8 mouse cellular contexts compared by ENCODE assay signal in the genomic region with DNA sequence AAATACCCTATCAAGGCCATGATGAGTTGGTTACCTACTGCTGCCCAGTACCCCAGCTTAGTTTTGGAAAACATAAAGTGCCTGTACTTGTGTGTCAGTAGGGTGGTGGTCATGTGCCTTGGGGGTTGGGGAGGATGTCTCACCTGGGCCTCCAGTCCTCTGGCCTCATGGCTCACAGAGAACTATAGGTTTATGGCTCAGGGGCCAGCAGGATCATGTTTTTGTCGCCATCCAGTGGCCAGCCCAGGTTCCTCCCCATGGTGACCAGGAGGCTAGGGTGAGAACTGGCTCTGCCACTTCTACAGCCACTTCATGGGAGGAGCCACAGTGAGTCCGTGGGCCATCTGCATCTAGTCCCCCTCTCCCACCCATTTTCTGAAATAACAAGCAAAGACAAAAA. TPM values are rescaled to one million over a fixed set of nuclear protein-coding genes. Genes with fewer than 3 reads are reported as not detected.
DNase-seq lines count a peak whose midpoint lies in the region; ATAC-seq and TF ChIP-seq lines count a peak whose summit lies in the region.

No protein-coding gene starts in this region.

- peak; percentile 63; the same call in 1 of the 2 replicates for TF ChIP-seq EP300 in heart, adult 2 months (IDR thresholded peaks at IDR 0.05; ENCODE audit: insufficient read depth, low read depth, low read length)

- peak; percentile 87 for TF ChIP-seq CTCF in heart, adult 2 months (IDR thresholded peaks at IDR 0.05)
- TF ChIP-seq CTCF in midbrain, postnatal 0 days (IDR thresholded peaks at IDR 0.05): peak; percentile 76

- H3K4me3 ChIP-seq in heart, adult 2 months: no peak overlapping the region
- no peak overlapping the region for H3K4me3 ChIP-seq in heart, embryonic 10.5 days
- H3K4me3 ChIP-seq in intestine, embryonic 14.5 days (ENCODE audit: low read depth, low read length): no peak overlapping the region
- H3K4me3 ChIP-seq in midbrain, postnatal 0 days (ENCODE audit: low read depth, low read length): no peak overlapping the region

- no peak for TF ChIP-seq POLR2A in heart, adult 2 months (IDR thresholded peaks at IDR 0.05; ENCODE audit: insufficient read depth, low read depth, low read length)

- no peaks in the 10 kb centered on the region for H3K27me3 ChIP-seq in heart, adult 2 months (ENCODE audit: control insufficient read depth, insufficient read depth, low read length)
- no peaks in the 10 kb centered on the region for H3K27me3 ChIP-seq in heart, embryonic 10.5 days (ENCODE audit: insufficient read depth, poor library complexity, severe bottlenecking)
- H3K27me3 ChIP-seq in intestine, embryonic 14.5 days (replicated peaks; ENCODE audit: control insufficient read depth, insufficient read depth, low read length): no peaks in the 10 kb centered on the region
- no peaks in the 10 kb centered on the region for H3K27me3 ChIP-seq in midbrain, postnatal 0 days (ENCODE audit: insufficient read depth, low read length)

- no peaks in the 10 kb centered on the region for H3K36me3 ChIP-seq in heart, adult 2 months (ENCODE audit: control insufficient read depth, insufficient read depth, low read length)
- peaks cover 80% of the 10 kb centered on the region for H3K36me3 ChIP-seq in heart, embryonic 10.5 days
- peaks cover 69% of the 10 kb centered on the region for H3K36me3 ChIP-seq in intestine, embryonic 14.5 days (ENCODE audit: control insufficient read depth, insufficient read depth, low read length)
- peaks cover 56% of the 10 kb centered on the region for H3K36me3 ChIP-seq in midbrain, postnatal 0 days (ENCODE audit: insufficient read depth, low read length)

- H3K9ac ChIP-seq in heart, adult 2 months (ENCODE audit: low read depth, low read length): no peak overlapping the region
- no peak overlapping the region for H3K9ac ChIP-seq in intestine, embryonic 14.5 days (ENCODE audit: low read length)
- no peak overlapping the region for H3K9ac ChIP-seq in midbrain, postnatal 0 days (replicated peaks; ENCODE audit: low read length, poor library complexity, severe bottlenecking)

- H3K4me2 ChIP-seq in intestine, embryonic 14.5 days (ENCODE audit: low read length): no peak overlapping the region
- no peak overlapping the region for H3K4me2 ChIP-seq in midbrain, postnatal 0 days (ENCODE audit: low read depth, low read length, poor library complexity, severe bottlenecking)

- H3K79me2 ChIP-seq in heart, adult 2 months (replicated peaks; ENCODE audit: control insufficient read depth, insufficient read depth, low read length): no peaks in the 10 kb centered on the region

- intact Hi-C loops in heart, adult 2 months (cut with DNase I): loop anchor here (1.0 kb wide), 2 partner anchors 39 to 109 kb away; no protein-coding TSS in a partner anchor

- no peak overlapping the region; the same call in 1 of the 2 replicates for H3K27ac ChIP-seq in heart, adult 2 months
- H3K27ac ChIP-seq in heart, embryonic 10.5 days: no peak overlapping the region
- no peak overlapping the region for H3K27ac ChIP-seq in intestine, embryonic 14.5 days (ENCODE audit: low read depth)
- H3K27ac ChIP-seq in midbrain, postnatal 0 days (ENCODE audit: low read depth, low read length): no peak overlapping the region

- no peaks in the 10 kb centered on the region for H3K9me3 ChIP-seq in heart, embryonic 10.5 days
- H3K9me3 ChIP-seq in intestine, embryonic 14.5 days (ENCODE audit: control insufficient read depth, low read length): no peaks in the 10 kb centered on the region
- no peaks in the 10 kb centered on the region for H3K9me3 ChIP-seq in midbrain, postnatal 0 days (ENCODE audit: low read length)

- peaks cover 9% of the 10 kb centered on the region for H3K4me1 ChIP-seq in heart, adult 2 months (ENCODE audit: control insufficient read depth, insufficient read depth, low read length)
- peaks cover 45% of the 10 kb centered on the region for H3K4me1 ChIP-seq in heart, embryonic 10.5 days
- H3K4me1 ChIP-seq in intestine, embryonic 14.5 days (replicated peaks; ENCODE audit: control insufficient read depth, insufficient read depth, low read length): no peaks in the 10 kb centered on the region; the same call in 1 of the 2 replicates
- H3K4me1 ChIP-seq in midbrain, postnatal 0 days (ENCODE audit: insufficient read depth, low read length): no peaks in the 10 kb centered on the region

- peak; percentile 68 for ATAC-seq in erythroid progenitor cell, adult 5-6 weeks (replicated peaks; ENCODE audit: low FRiP score, poor library complexity, severe bottlenecking)
- ATAC-seq in intestine, embryonic 14.5 days (replicated peaks; ENCODE audit: low FRiP score, low TSS enrichment, low read depth): no peak; the same call in 1 of the 2 replicates
- ATAC-seq in midbrain, postnatal 0 days (ENCODE audit: low FRiP score): 0 out of 2 replicates have a peak, but pooled peaks have one; percentile 40

- WGBS in heart, adult 2 months: 7% methylated on average over 2 of the region's 2 CpGs
- 26% methylated on average over 2 of the region's 2 CpGs for WGBS in heart, embryonic 10.5 days
- WGBS in intestine, embryonic 14.5 days: 19% methylated on average over 2 of the region's 2 CpGs
- 30% methylated on average over 2 of the region's 2 CpGs for WGBS in midbrain, postnatal 0 days

- peak; percentile 65 to 78 for DNase-seq in heart, adult 2 months
- no peak for DNase-seq in heart, embryonic 10.5 days (ENCODE audit: low spot score)
- DNase-seq in adrenal gland, postnatal 10 days: peak; percentile 70
- peak; percentile 66 for DNase-seq in intestine, embryonic 14.5 days (ENCODE audit: low spot score)
- DNase-seq in liver: peak; percentile 66
- peak; percentile 65 for DNase-seq in midbrain, postnatal 0 days (ENCODE audit: low spot score)
- DNase-seq in thymus, postnatal 25 days: peak; percentile 45

RNA-seq across cellular contexts. Expression of a gene that starts 16.3 kb away (rescaled TPM):
- under 1 TPM; 0.47 to 0.96 TPM for total RNA-seq in heart, adult 2 months (2021)
- polyA plus RNA-seq in heart, adult 2 months (2012; rRNA removed): 0.94 and 1.3 TPM in 2 replicates
- 0.26 and 5.0 TPM in 2 replicates for polyA plus RNA-seq in heart, embryonic 10.5 days (2016; fragmentation: Nextera tagmentation; extraction: Ambion mirVana)
- total RNA-seq in adrenal gland, postnatal 10 days (2021): 10 to 100 TPM; 41.3 to 90.3 TPM
- not detected in 2 replicates for total RNA-seq in erythroid progenitor cell, adult 5-6 weeks (2015; ENCODE audit: low replicate concordance)
- not detected in 2 replicates for total RNA-seq in erythroid progenitor cell, adult 5-6 weeks (2017; ENCODE audit: low replicate concordance)
- 1.3 and 1.7 TPM in 2 replicates for polyA plus RNA-seq in intestine, embryonic 14.5 days (2014; fragmentation: Nextera tagmentation; extraction: Ambion mirVana)
- total RNA-seq in midbrain, postnatal 0 days (2014; rRNA removed): 0.11 and 0.71 TPM in 2 replicates
- 0.23 TPM in 1 of 2 replicates, not detected in the other for polyA plus RNA-seq in midbrain, postnatal 0 days (2015; fragmentation: Nextera tagmentation; extraction: Ambion mirVana)

RNA-seq across cellular contexts. Expression of a gene that starts 31.6 kb away (rescaled TPM):
- total RNA-seq in heart, adult 2 months (2021): 10 to 100 TPM; 34.9 to 35.6 TPM
- polyA plus RNA-seq in heart, adult 2 months (2012; rRNA removed): 23.8 and 25.4 TPM in 2 replicates
- 2.3 and 4.4 TPM in 2 replicates for polyA plus RNA-seq in heart, embryonic 10.5 days (2016; fragmentation: Nextera tagmentation; extraction: Ambion mirVana)
- 10 to 100 TPM in 1 of 2 experiments, 1 to 10 TPM in 1; 9.3 to 12.1 TPM for total RNA-seq in adrenal gland, postnatal 10 days (2021)
- total RNA-seq in erythroid progenitor cell, adult 5-6 weeks (2015; ENCODE audit: low replicate concordance): not detected in 2 replicates
- total RNA-seq in erythroid progenitor cell, adult 5-6 weeks (2017; ENCODE audit: low replicate concordance): not detected in 2 replicates
- polyA plus RNA-seq in intestine, embryonic 14.5 days (2014; fragmentation: Nextera tagmentation; extraction: Ambion mirVana): 0.86 and 1.4 TPM in 2 replicates
- total RNA-seq in midbrain, postnatal 0 days (2014; rRNA removed): 22.1 and 25.1 TPM in 2 replicates
- polyA plus RNA-seq in midbrain, postnatal 0 days (2015; fragmentation: Nextera tagmentation; extraction: Ambion mirVana): 10.8 and 11.1 TPM in 2 replicates

Comparison
In these comparisons a context has a peak if more than half of its experiments do, and no peak if none do; other contexts are left out.
1. RNA of a gene that starts 16.3 kb away (total RNA-seq): 41.3 to 90.3 TPM in adrenal gland, postnatal 10 days; 0.47 to 0.96 TPM in heart, adult 2 months, 0.11 to 0.71 TPM in midbrain, postnatal 0 days and not detected in erythroid progenitor cell, adult 5-6 weeks; every median in the first group is over 10 times any median in the second.
2. RNA of a gene that starts 31.6 kb away (total RNA-seq): 34.9 to 35.6 TPM in heart, adult 2 months, 22.1 to 25.1 TPM in midbrain, postnatal 0 days and 9.3 to 12.1 TPM in adrenal gland, postnatal 10 days; not detected in erythroid progenitor cell, adult 5-6 weeks; every median in the first group is over 10 times any median in the second.